Mouse (Mus musculus): ENCODE data around the gene Iqck. TPM values are rescaled to one million over a fixed set of nuclear protein-coding genes. Genes with fewer than 3 reads are reported as not detected.

Iqck gene
- polyA plus RNA-seq, 1 experiment from 2014 or later = 3.4 TPM

DNA sequence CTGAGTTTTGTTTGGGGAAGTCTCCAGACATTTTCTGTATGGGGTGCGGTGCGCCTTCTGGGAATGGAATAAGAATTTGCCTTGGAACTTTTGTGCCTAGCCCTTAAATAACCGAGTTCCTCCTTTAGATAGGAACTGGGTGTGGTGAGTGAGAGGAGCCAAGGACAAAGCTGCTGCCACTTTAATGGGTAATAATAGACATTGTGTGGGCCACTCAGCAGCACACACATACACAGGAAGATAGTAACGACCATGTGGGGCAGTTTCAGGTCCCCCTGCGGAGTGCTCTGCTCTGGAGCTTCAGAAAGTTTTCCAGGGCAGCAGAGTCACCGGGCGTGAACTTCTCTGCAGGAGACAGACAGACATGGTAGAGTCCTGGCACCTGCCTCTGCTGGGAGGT lies 34.2 kb upstream of the Iqck start:
- Histone ChIP-seq H3K27me3 (replicated peaks; ENCODE audit: control insufficient read depth, insufficient read depth, low read length) (no peaks in the 10 kb centered on the region), H3K4me1 (ENCODE audit: control insufficient read depth, insufficient read depth, low read length) (no peaks in the 10 kb centered on the region), H3K4me3 (ENCODE audit: low read depth, low read length) (no peak overlapping the region), H3K4me2 (ENCODE audit: low read length) (no peak overlapping the region), H3K27ac (ENCODE audit: low read depth, low read length) (no peak overlapping the region), H3K36me3 (ENCODE audit: control insufficient read depth, insufficient read depth, low read length) (peaks cover 40% of the 10 kb centered on the region), H3K9ac (ENCODE audit: low read length) (no peak overlapping the region), H3K9me3 (replicated peaks; ENCODE audit: control insufficient read depth, low read length) (no peaks in the 10 kb centered on the region)
- ATAC-seq (no peak), DNase-seq (ENCODE audit: low spot score) (no peak)
- 71% methylated on average over 7 of the region's 7 CpGs for WGBS

GRCm38 (mm10) chr7:118821887-118822556 lies 33.5 kb upstream of the Iqck start:
- 92% methylated on average over 12 of the region's 12 CpGs for WGBS
- H3K36me3 ChIP-seq (ENCODE audit: control insufficient read depth, insufficient read depth, low read length) = peaks cover 40% of the 10 kb centered on the region
- ATAC-seq (no peak), DNase-seq (ENCODE audit: low spot score) (no peak)
- H3K9me3 ChIP-seq (replicated peaks; ENCODE audit: control insufficient read depth, low read length) = no peaks in the 10 kb centered on the region
- no peaks in the 10 kb centered on the region for H3K27me3 ChIP-seq (replicated peaks; ENCODE audit: control insufficient read depth, insufficient read depth, low read length)
- H3K4me3 ChIP-seq (ENCODE audit: low read depth, low read length) = no peak overlapping the region
- no peak overlapping the region for H3K9ac ChIP-seq (ENCODE audit: low read length)
- H3K4me2 ChIP-seq (ENCODE audit: low read length) = no peak overlapping the region
- no peak overlapping the region for H3K27ac ChIP-seq (ENCODE audit: low read depth, low read length)
- H3K4me1 ChIP-seq (ENCODE audit: control insufficient read depth, insufficient read depth, low read length) = no peaks in the 10 kb centered on the region

- 74% methylated on average over 7 of the region's 7 CpGs for WGBS
- H3K9me3 ChIP-seq (replicated peaks; ENCODE audit: control insufficient read depth, low read length) = no peaks in the 10 kb centered on the region
- no peak for DNase-seq (ENCODE audit: low spot score)
- ATAC-seq = no peak
- H3K4me1 ChIP-seq (ENCODE audit: control insufficient read depth, insufficient read depth, low read length) = peaks cover 7% of the 10 kb centered on the region
- no peak overlapping the region for H3K27ac ChIP-seq (ENCODE audit: low read depth, low read length)
- H3K36me3 ChIP-seq (ENCODE audit: control insufficient read depth, insufficient read depth, low read length) = peaks cover 37% of the 10 kb centered on the region
- H3K9ac ChIP-seq (ENCODE audit: low read length) = no peak overlapping the region
- H3K4me2 ChIP-seq (ENCODE audit: low read length) = no peak overlapping the region
- no peak overlapping the region for H3K4me3 ChIP-seq (ENCODE audit: low read depth, low read length)
- H3K27me3 ChIP-seq (replicated peaks; ENCODE audit: control insufficient read depth, insufficient read depth, low read length) = no peaks in the 10 kb centered on the region
These were observed 31.1 kb upstream of the Iqck start for GRCm38 (mm10) chr7:118824451-118824850.

DNA sequence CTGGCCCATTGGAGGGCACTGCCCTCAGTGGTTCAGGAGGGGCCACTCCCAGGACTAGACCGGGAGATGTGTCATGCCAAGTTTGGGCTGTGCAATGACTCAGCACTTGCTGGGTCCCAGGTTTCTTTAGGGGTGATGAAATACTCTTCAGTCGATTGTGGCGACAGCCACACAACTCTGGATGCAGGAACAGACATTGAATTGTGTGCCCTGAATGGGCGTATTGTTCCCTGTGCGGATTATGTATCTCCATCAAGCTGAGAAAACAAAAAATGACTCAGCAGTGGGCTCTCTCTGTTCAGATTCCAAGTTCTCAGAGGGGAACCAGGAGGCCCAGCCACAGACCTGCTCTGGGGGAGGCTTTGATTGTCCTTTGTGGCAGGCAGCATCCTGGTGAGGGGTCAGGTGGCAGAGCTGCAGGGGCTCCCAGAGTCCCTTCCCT lies 27.6 kb upstream of the Iqck start:
- 10% methylated on average over 5 of the region's 5 CpGs for WGBS
- ATAC-seq = peak; percentile 50; the same call in 1 of the 2 replicates
- H3K4me2 ChIP-seq (ENCODE audit: low read length) = no peak overlapping the region
- peaks cover 7% of the 10 kb centered on the region for H3K4me1 ChIP-seq (ENCODE audit: control insufficient read depth, insufficient read depth, low read length)
- no peak overlapping the region for H3K27ac ChIP-seq (ENCODE audit: low read depth, low read length)
- peaks cover 48% of the 10 kb centered on the region for H3K36me3 ChIP-seq (ENCODE audit: control insufficient read depth, insufficient read depth, low read length)
- H3K9ac ChIP-seq (ENCODE audit: low read length) = no peak overlapping the region
- H3K4me3 ChIP-seq (ENCODE audit: low read depth, low read length) = no peak overlapping the region
- no peaks in the 10 kb centered on the region for H3K27me3 ChIP-seq (replicated peaks; ENCODE audit: control insufficient read depth, insufficient read depth, low read length)
- H3K9me3 ChIP-seq (replicated peaks; ENCODE audit: control insufficient read depth, low read length) = no peaks in the 10 kb centered on the region
- DNase-seq (ENCODE audit: low spot score) = peak; percentile 46

DNA sequence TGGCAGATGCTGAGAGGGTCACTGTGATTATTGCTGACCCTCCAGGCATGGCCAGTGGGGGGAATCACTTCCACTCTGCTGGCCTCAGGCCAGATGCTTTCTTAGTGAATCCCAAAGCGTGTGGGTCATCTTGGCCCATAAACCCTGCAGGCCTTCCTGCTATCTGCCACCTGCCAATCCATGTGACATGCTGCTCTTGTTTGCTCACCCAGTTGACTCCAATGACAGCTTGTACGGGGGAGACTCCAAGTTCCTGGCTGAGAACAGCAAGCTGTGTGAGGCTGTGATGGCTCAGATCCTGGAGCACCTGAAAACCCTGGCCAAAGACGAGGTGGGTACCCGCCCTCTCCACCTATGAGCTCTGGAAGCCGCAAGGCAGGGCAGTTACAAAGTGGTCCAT lies 17.7 kb upstream of the Iqck start:
- Histone ChIP-seq H3K27ac (ENCODE audit: low read depth, low read length) (no peak overlapping the region), H3K9me3 (replicated peaks; ENCODE audit: control insufficient read depth, low read length) (no peaks in the 10 kb centered on the region), H3K4me3 (ENCODE audit: low read depth, low read length) (no peak overlapping the region), H3K4me1 (ENCODE audit: control insufficient read depth, insufficient read depth, low read length) (no peaks in the 10 kb centered on the region), H3K9ac (ENCODE audit: low read length) (no peak overlapping the region), H3K36me3 (ENCODE audit: control insufficient read depth, insufficient read depth, low read length) (peaks cover 87% of the 10 kb centered on the region), H3K27me3 (replicated peaks; ENCODE audit: control insufficient read depth, insufficient read depth, low read length) (no peaks in the 10 kb centered on the region), H3K4me2 (ENCODE audit: low read length) (no peak overlapping the region)
- ATAC-seq (no peak), DNase-seq (ENCODE audit: low spot score) (no peak)
- 89% methylated on average over 5 of the region's 5 CpGs for WGBS

DNA sequence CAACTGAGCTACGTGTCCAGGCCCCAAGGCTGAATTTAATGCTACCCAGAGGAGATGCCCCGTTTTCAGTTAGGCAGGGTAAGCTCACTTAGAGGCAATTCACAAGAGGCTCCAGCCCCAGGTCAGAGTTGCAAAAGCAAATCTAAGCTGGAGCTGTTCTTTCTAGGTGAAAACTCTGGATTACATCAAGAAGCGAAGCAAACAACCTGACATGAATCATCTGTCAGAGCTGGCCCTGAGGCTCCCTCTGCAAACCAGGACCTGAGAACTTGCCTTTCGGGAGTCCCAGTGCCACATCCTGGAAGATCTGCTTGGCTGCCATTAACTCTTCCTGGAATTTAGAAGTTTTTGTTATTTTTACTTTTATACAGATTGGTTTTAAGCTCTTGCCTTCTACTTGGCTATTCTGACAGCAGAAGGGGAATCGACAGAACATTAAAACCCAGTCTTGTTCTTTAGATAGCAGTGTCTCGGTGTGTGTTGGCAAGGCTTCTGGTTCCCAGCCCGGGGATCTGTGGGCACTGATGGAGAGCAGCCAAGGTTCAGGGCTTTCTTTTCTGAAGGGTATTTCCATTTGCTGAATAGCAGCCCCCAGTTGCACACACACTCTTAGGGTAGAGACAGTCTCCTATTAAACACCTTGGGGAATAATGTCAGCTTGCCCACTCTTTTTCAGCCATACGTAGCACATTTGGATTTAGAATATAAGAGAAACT lies 14.4 kb upstream of the Iqck start:
- ATAC-seq = peak; percentile 45; the same call in 1 of the 2 replicates
- WGBS = 54% methylated on average over 8 of the region's 8 CpGs

GRCm38 (mm10) chr7:118841796-118842195 lies 13.8 kb upstream of the Iqck start:
- Histone ChIP-seq H3K9ac (ENCODE audit: low read length) (no peak overlapping the region), H3K4me1 (ENCODE audit: control insufficient read depth, insufficient read depth, low read length) (no peaks in the 10 kb centered on the region), H3K4me2 (ENCODE audit: low read length) (no peak overlapping the region), H3K9me3 (replicated peaks; ENCODE audit: control insufficient read depth, low read length) (no peaks in the 10 kb centered on the region), H3K27ac (ENCODE audit: low read depth, low read length) (peak overlapping the region; percentile 27; the same call in 1 of the 2 replicates), H3K27me3 (replicated peaks; ENCODE audit: control insufficient read depth, insufficient read depth, low read length) (no peaks in the 10 kb centered on the region), H3K4me3 (ENCODE audit: low read depth, low read length) (no peak overlapping the region), H3K36me3 (ENCODE audit: control insufficient read depth, insufficient read depth, low read length) (peaks cover 88% of the 10 kb centered on the region)
- no peak; the same call in 1 of the 2 replicates for ATAC-seq
- WGBS = 43% methylated on average over 1 of the region's 1 CpGs
- peak; percentile 25 for DNase-seq (ENCODE audit: low spot score)

More for the DNA sequence above, 14.4 kb upstream of the Iqck start:
- DNase-seq (ENCODE audit: low spot score) = peak; percentile 72
- no peaks in the 10 kb centered on the region for H3K4me1 ChIP-seq (ENCODE audit: control insufficient read depth, insufficient read depth, low read length)
- H3K9ac ChIP-seq (ENCODE audit: low read length) = no peak overlapping the region
- no peaks in the 10 kb centered on the region for H3K27me3 ChIP-seq (replicated peaks; ENCODE audit: control insufficient read depth, insufficient read depth, low read length)
- H3K27ac ChIP-seq (ENCODE audit: low read depth, low read length) = peak overlapping the region; percentile 27; the same call in 1 of the 2 replicates
- H3K9me3 ChIP-seq (replicated peaks; ENCODE audit: control insufficient read depth, low read length) = no peaks in the 10 kb centered on the region
- H3K36me3 ChIP-seq (ENCODE audit: control insufficient read depth, insufficient read depth, low read length) = peaks cover 88% of the 10 kb centered on the region
- no peak overlapping the region for H3K4me2 ChIP-seq (ENCODE audit: low read length)
- H3K4me3 ChIP-seq (ENCODE audit: low read depth, low read length) = no peak overlapping the region

DNA sequence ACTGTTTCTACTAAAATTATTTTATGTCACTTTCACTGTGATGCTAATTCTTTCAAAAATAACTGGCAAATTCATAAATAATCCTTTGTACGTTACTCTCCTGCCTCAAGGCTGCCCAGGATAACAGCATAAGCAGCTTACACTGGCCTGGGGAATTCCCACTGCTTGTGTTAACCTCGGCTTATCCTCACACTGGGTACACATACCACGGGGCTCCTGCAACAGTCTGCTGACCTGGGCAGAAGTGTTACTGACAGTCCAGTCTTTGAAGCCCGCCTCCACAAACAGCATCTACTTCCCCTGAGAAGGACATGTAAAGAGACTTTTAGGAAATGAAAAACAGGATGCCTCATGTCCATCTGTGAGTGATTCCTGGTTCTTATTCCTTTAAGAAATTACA lies 12.6 kb upstream of the Iqck start:
- Histone ChIP-seq H3K27me3 (replicated peaks; ENCODE audit: control insufficient read depth, insufficient read depth, low read length) (no peaks in the 10 kb centered on the region), H3K27ac (ENCODE audit: low read depth, low read length) (no peak overlapping the region), H3K9ac (ENCODE audit: low read length) (no peak overlapping the region), H3K9me3 (replicated peaks; ENCODE audit: control insufficient read depth, low read length) (no peaks in the 10 kb centered on the region), H3K4me3 (ENCODE audit: low read depth, low read length) (no peak overlapping the region), H3K4me1 (ENCODE audit: control insufficient read depth, insufficient read depth, low read length) (no peaks in the 10 kb centered on the region), H3K36me3 (ENCODE audit: control insufficient read depth, insufficient read depth, low read length) (peaks cover 88% of the 10 kb centered on the region), H3K4me2 (ENCODE audit: low read length) (no peak overlapping the region)
- no peak for DNase-seq (ENCODE audit: low spot score)
- WGBS = 83% methylated on average over 4 of the region's 4 CpGs
- ATAC-seq = no peak

DNA sequence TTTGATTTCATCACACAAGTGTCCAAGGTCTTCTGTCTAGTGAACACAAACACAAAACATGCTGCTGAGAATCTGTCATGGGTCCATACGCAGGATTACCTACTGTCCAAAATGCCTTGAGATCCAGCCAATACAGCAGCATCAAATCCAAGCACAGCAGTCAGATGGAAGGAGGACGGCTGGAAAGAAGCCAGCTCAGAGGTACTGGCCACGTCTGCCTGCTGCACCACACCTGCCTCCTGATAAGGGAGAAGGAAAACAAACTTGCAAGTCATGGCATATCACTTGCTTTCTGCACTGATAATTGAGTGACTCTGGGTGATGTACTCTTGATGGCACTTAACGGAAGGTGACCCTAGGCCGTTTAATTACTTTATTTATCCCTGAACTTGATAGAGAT lies 10.4 kb upstream of the Iqck start:
- Histone ChIP-seq H3K9me3 (replicated peaks; ENCODE audit: control insufficient read depth, low read length) (no peaks in the 10 kb centered on the region), H3K4me3 (ENCODE audit: low read depth, low read length) (no peak overlapping the region), H3K9ac (ENCODE audit: low read length) (no peak overlapping the region), H3K27me3 (replicated peaks; ENCODE audit: control insufficient read depth, insufficient read depth, low read length) (no peaks in the 10 kb centered on the region), H3K4me1 (ENCODE audit: control insufficient read depth, insufficient read depth, low read length) (no peaks in the 10 kb centered on the region), H3K36me3 (ENCODE audit: control insufficient read depth, insufficient read depth, low read length) (peaks cover 95% of the 10 kb centered on the region), H3K4me2 (ENCODE audit: low read length) (no peak overlapping the region), H3K27ac (ENCODE audit: low read depth, low read length) (no peak overlapping the region)
- ATAC-seq = no peak
- WGBS = 86% methylated on average over 5 of the region's 5 CpGs
- DNase-seq (ENCODE audit: low spot score) = no peak

Data from forebrain, embryonic 14.5 days (tissue).